Mouse (Mus musculus): ENCODE data around the gene Mettl22. TPM values are rescaled to one million over a fixed set of nuclear protein-coding genes. Genes with fewer than 3 reads are reported as not detected.

Gene Mettl22
- polyA plus RNA-seq, 1 experiment from 2014 or later: 54.2 TPM

- Histone ChIP-seq H3K9ac (replicated peaks) (peak within 1 kb of the TSS; percentile 76), H3K9me3 (replicated peaks) (no peaks in the 10 kb centered on the region), H3K4me1 (peaks cover 50% of the 10 kb centered on the region), H3K27me3 (replicated peaks) (no peaks in the 10 kb centered on the region), H3K27ac (replicated peaks) (peak within 1 kb of the TSS; percentile 82), H3K4me3 (replicated peaks) (peak within 1 kb of the TSS; percentile 72), H3K4me2 (peak within 1 kb of the TSS; percentile 75), H3K36me3 (no peaks in the 10 kb centered on the region)
- WGBS: under 1% methylated on average over 45 of the region's 46 CpGs
- peak; percentile 99 for ATAC-seq (ENCODE audit: low FRiP score)
These were observed 42.8 kb downstream of the Mettl22 start, which contains the start of gene Abat for GRCm38 (mm10) chr16:8513236-8513906. Abat (plus strand) TSS chr16:8513429.

DNA sequence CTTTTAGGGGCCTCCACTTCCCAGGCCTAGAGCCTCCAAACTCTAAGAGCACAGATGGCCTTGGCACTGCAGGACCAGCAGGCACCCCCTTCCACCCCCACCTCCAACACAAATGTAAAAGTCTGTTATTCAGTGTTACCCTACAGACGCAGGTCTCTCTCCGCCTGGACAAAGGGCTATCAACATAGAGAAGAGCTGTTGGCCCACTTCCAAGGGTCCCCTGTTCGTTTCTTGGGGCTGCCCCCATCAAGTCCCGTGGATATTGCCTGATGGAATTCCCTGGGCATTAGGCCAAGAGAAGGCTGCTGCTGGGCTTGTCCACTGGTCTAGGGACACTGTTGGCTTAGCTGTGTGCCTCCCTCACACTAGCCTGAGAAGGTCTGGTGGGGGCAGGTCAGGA is 43.6 kb downstream of the Mettl22 start:
- 7% methylated on average over 4 of the region's 4 CpGs for WGBS
- Histone ChIP-seq H3K27me3 (replicated peaks) (no peaks in the 10 kb centered on the region), H3K4me1 (peaks cover 58% of the 10 kb centered on the region), H3K4me3 (replicated peaks) (peak overlapping the region; percentile 72), H3K36me3 (no peaks in the 10 kb centered on the region), H3K4me2 (peak overlapping the region; percentile 75), H3K9me3 (replicated peaks) (no peaks in the 10 kb centered on the region), H3K9ac (replicated peaks) (peak overlapping the region; percentile 76), H3K27ac (replicated peaks) (peak overlapping the region; percentile 82)
- ATAC-seq (ENCODE audit: low FRiP score): no peak

DNA sequence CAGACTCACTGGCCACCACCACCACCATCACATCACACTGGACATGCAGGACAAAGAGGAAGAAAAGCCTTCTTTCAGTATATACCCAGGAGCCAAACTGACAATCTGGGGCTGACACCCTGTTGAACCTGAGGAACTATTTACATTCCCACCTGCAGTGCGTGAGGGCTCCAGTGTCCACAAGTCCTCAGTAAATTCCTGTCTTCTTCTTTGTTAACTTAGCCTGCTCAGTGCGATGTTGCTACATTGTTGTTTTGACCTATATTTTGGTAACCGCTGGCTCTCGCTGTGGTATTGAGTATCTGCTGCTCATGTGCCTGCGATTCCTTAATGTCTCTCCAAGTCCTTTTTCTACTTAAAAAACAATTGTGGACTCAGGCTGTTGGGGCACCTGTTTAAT is 49.9 kb downstream of the Mettl22 start:
- H3K27me3 ChIP-seq (replicated peaks): no peaks in the 10 kb centered on the region
- H3K27ac ChIP-seq (replicated peaks): no peak overlapping the region
- H3K4me1 ChIP-seq: peaks cover 83% of the 10 kb centered on the region
- WGBS: 76% methylated on average over 5 of the region's 5 CpGs
- H3K4me3 ChIP-seq (replicated peaks): no peak overlapping the region
- no peak for ATAC-seq (ENCODE audit: low FRiP score)
- no peak overlapping the region for H3K9ac ChIP-seq (replicated peaks)
- no peaks in the 10 kb centered on the region; the same call in 1 of the 2 replicates for H3K36me3 ChIP-seq
- H3K4me2 ChIP-seq: no peak overlapping the region
- H3K9me3 ChIP-seq (replicated peaks): no peaks in the 10 kb centered on the region

- no peak overlapping the region for H3K9ac ChIP-seq (replicated peaks)
- ATAC-seq (ENCODE audit: low FRiP score): no peak
- H3K4me1 ChIP-seq: peaks cover 80% of the 10 kb centered on the region
- H3K27ac ChIP-seq (replicated peaks): no peak overlapping the region
- H3K9me3 ChIP-seq (replicated peaks): no peaks in the 10 kb centered on the region
- no peaks in the 10 kb centered on the region; the same call in 1 of the 2 replicates for H3K36me3 ChIP-seq
- H3K4me3 ChIP-seq (replicated peaks): no peak overlapping the region
- no peak overlapping the region for H3K4me2 ChIP-seq
- WGBS: 85% methylated on average over 4 of the region's 4 CpGs
- H3K27me3 ChIP-seq (replicated peaks): no peaks in the 10 kb centered on the region
These were observed 50.7 kb downstream of the Mettl22 start for GRCm38 (mm10) chr16:8521322-8521721.

DNA sequence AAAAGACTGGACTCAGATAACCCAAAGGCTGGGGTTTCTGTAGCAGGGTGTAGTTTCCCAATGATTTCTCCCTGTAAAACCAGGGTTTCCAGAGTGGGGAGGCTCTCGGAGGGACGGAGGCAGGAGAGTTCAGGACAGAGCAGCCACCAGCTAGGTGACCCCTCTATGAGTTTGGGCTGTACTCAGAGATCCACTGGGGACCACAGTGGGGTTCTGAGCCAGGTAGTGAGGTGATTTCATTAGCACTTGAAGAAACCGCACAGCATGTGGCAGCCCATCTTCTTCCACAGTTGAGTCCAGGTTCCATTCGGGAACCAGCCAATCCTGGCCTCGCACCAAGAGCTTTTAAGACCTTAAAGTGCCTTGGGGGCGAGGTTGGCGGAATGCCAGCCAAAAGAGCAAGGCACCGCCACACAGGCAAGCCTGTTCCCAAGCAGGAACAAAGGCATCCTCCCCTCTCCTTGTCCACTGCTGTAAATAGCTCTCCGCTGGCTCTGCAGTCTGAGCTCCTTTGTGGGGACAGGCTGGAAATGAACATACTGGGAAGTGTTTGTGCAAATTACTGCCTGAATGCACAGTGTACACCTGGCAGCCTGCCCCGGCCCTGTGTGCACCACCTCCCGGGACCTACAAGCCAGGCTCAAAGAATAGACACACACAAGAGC is 53.0 kb downstream of the Mettl22 start:
- no peaks in the 10 kb centered on the region; the same call in 1 of the 2 replicates for H3K36me3 ChIP-seq
- H3K4me2 ChIP-seq: peak overlapping the region; percentile 43
- WGBS: 9% methylated on average over 11 of the region's 11 CpGs
- ATAC-seq (ENCODE audit: low FRiP score): peak; percentile 88
- peak overlapping the region; percentile 91 for H3K27ac ChIP-seq (replicated peaks)
- peaks cover 59% of the 10 kb centered on the region for H3K4me1 ChIP-seq
- H3K9ac ChIP-seq (replicated peaks): peak overlapping the region; percentile 36
- no peaks in the 10 kb centered on the region for H3K9me3 ChIP-seq (replicated peaks)
- no peak overlapping the region for H3K4me3 ChIP-seq (replicated peaks)
- no peaks in the 10 kb centered on the region for H3K27me3 ChIP-seq (replicated peaks)

GRCm38 (mm10) chr16:8524163-8524847 is 53.7 kb downstream of the Mettl22 start:
- WGBS: 29% methylated on average over 16 of the region's 16 CpGs

DNA sequence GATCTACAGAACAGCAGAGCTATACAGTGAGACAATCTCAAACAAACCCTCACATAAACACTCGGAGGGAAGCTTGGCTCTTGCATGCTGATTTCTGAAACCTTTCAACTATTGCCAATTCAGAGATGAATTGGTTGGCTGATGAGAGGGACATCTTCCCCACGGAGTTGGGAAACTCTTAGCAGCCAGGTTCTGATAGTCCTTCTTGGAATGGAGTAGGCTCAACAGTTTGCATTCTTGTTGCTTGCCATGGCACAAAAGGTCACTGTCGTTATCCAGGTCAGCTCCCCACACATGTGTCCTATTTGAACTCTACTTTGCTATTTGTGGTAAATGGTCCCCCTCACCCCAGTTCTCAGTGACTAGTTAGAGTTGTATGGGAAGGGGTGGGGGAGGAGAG is 54.7 kb downstream of the Mettl22 start:
- Histone ChIP-seq H3K4me2 (no peak overlapping the region), H3K27ac (replicated peaks) (peak overlapping the region; percentile 91), H3K4me3 (replicated peaks) (no peak overlapping the region), H3K9me3 (replicated peaks) (no peaks in the 10 kb centered on the region), H3K36me3 (no peaks in the 10 kb centered on the region; the same call in 1 of the 2 replicates), H3K27me3 (replicated peaks) (no peaks in the 10 kb centered on the region), H3K4me1 (peaks cover 60% of the 10 kb centered on the region), H3K9ac (replicated peaks) (no peak overlapping the region)
- no peak for ATAC-seq (ENCODE audit: low FRiP score)
- WGBS: 52% methylated on average over 3 of the region's 3 CpGs

More at GRCm38 (mm10) chr16:8524163-8524847, 53.7 kb downstream of the Mettl22 start:
- Histone ChIP-seq H3K4me2 (peak overlapping the region; percentile 43), H3K36me3 (no peaks in the 10 kb centered on the region; the same call in 1 of the 2 replicates), H3K4me1 (peaks cover 54% of the 10 kb centered on the region), H3K9me3 (replicated peaks) (no peaks in the 10 kb centered on the region), H3K27ac (replicated peaks) (peak overlapping the region; percentile 91), H3K9ac (replicated peaks) (peak overlapping the region; percentile 36; the same call in 1 of the 2 replicates), H3K27me3 (replicated peaks) (no peaks in the 10 kb centered on the region), H3K4me3 (replicated peaks) (no peak overlapping the region)
- ATAC-seq (ENCODE audit: low FRiP score): peak; percentile 71

GRCm38 (mm10) chr16:8525877-8526276 is 55.3 kb downstream of the Mettl22 start:
- ATAC-seq (ENCODE audit: low FRiP score): no peak
- no peaks in the 10 kb centered on the region; the same call in 1 of the 2 replicates for H3K36me3 ChIP-seq
- no peak overlapping the region for H3K4me2 ChIP-seq
- 66% methylated on average over 7 of the region's 7 CpGs for WGBS
- H3K27me3 ChIP-seq (replicated peaks): no peaks in the 10 kb centered on the region
- H3K9me3 ChIP-seq (replicated peaks): no peaks in the 10 kb centered on the region
- H3K4me3 ChIP-seq (replicated peaks): no peak overlapping the region
- peaks cover 58% of the 10 kb centered on the region for H3K4me1 ChIP-seq
- H3K9ac ChIP-seq (replicated peaks): no peak overlapping the region
- H3K27ac ChIP-seq (replicated peaks): no peak overlapping the region

DNA sequence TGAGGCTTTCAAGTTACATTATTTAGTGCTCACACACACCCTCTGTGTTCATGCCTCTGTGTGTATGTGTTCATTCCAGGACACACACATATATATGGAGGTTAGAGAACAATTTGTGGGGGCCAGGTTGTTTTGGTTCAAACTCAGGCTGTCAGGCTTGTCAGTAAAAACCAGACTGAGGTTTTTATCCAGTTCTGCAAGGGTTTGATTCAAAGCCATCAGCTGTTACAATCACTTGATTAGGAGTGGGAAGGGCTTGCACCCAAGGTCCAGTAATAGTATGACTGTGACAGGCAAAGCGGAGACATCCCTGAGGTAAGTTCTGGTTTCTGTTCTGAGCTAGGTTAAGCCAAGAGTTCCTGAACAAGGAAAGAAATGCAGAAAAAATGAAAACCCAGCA is 58.8 kb downstream of the Mettl22 start:
- WGBS: 96% methylated on average over 1 of the region's 1 CpGs
- H3K27ac ChIP-seq (replicated peaks): peak overlapping the region; percentile 51

DNA sequence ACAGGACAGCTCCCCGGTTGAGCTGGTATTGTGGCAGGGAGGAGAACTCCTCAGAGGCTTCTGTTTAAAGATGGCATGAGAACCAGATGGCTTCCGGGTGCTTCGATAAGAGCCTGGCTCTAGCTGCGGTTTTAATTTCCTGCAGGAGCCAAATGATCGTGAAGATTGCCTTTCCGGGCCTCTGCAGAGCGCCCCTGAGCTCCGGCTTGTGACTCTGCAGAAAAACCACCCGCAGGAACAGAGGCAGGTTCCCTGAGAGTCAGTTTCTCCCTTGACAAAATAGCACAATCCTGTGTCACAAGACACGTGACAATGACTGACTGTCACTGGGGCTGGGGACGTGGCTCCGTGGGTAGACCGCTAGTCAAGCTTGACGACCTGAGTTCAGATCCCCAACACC is 59.4 kb downstream of the Mettl22 start:
- H3K27ac ChIP-seq (replicated peaks): peak overlapping the region; percentile 51
- H3K9ac ChIP-seq (replicated peaks): no peak overlapping the region
- ATAC-seq (ENCODE audit: low FRiP score): no peak

More for the DNA sequence above, 58.8 kb downstream of the Mettl22 start:
- Histone ChIP-seq H3K4me2 (peak overlapping the region; percentile 3; the same call in 1 of the 2 replicates), H3K4me1 (peaks cover 30% of the 10 kb centered on the region), H3K4me3 (replicated peaks) (no peak overlapping the region), H3K9ac (replicated peaks) (no peak overlapping the region), H3K27me3 (replicated peaks) (no peaks in the 10 kb centered on the region), H3K9me3 (replicated peaks) (no peaks in the 10 kb centered on the region), H3K36me3 (0 out of 2 replicates have a peak, but pooled peaks cover 3% of the 10 kb centered on the region)
- ATAC-seq (ENCODE audit: low FRiP score): no peak

DNA sequence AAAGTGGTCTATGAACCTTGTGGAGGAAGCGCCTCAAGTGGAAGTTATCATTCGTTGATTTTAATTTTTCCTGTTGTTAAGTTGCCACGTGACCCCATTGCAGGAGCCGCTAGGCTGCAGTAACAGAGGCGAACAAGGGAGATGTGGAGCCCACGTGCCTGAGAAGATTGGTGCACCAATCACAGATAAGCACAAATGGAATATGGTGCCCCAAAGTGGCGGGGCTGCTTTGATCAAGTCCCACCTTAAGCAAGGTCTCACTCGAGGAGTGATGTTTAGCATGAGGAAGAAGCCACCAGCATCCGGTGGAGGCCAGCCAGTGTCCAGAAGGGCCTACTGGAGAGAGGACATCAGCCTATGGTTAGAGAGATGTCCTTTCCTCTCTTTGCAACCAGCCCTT is 61.9 kb downstream of the Mettl22 start:
- ATAC-seq (ENCODE audit: low FRiP score): no peak
- Histone ChIP-seq H3K27me3 (replicated peaks) (no peaks in the 10 kb centered on the region), H3K9ac (replicated peaks) (no peak overlapping the region), H3K36me3 (0 out of 2 replicates have a peak, but pooled peaks cover 6% of the 10 kb centered on the region), H3K4me2 (no peak overlapping the region), H3K9me3 (replicated peaks) (no peaks in the 10 kb centered on the region), H3K27ac (replicated peaks) (no peak overlapping the region), H3K4me1 (peaks cover 25% of the 10 kb centered on the region), H3K4me3 (replicated peaks) (no peak overlapping the region)
- WGBS: 93% methylated on average over 9 of the region's 9 CpGs

More for the DNA sequence above, 59.4 kb downstream of the Mettl22 start:
- Histone ChIP-seq H3K36me3 (0 out of 2 replicates have a peak, but pooled peaks cover 3% of the 10 kb centered on the region), H3K27me3 (replicated peaks) (no peaks in the 10 kb centered on the region), H3K9me3 (replicated peaks) (no peaks in the 10 kb centered on the region), H3K4me2 (peak overlapping the region; percentile 3; the same call in 1 of the 2 replicates), H3K4me1 (peaks cover 28% of the 10 kb centered on the region), H3K4me3 (replicated peaks) (no peak overlapping the region)
- 50% methylated on average over 14 of the region's 14 CpGs for WGBS

All from neural tube, embryonic 15.5 days (tissue).